7 mouse cellular contexts compared by ENCODE assay signal in genomic region chr7:48894152-48894551, GRCm38 (mm10). TPM values are rescaled to one million over a fixed set of nuclear protein-coding genes. Genes with fewer than 3 reads are reported as not detected.
DNase-seq lines count a peak whose midpoint lies in the region; ATAC-seq lines count a peak whose summit lies in the region.

No protein-coding gene starts in this region.

- peak; percentile 57 for ATAC-seq in granulocyte monocyte progenitor cell, adult 5-6 weeks (replicated peaks; ENCODE audit: poor library complexity, severe bottlenecking)

- peak; percentile 51 to 56 for DNase-seq in CD8-positive naive resting alpha-beta T cell, adult 2 months (ENCODE audit: low read depth in 2 of 2, low spot score in 2 of 2)
- peak; percentile 85 for DNase-seq in NIH3T3 (ENCODE audit: low read depth)
- DNase-seq in cerebellum, postnatal 25 days, result peak; percentile 83 to 85
- DNase-seq in layer of hippocampus, adult 8-10 months (ENCODE audit: low spot score in 2 of 2), result peak; percentile 30 to 79
- peak; percentile 59 for DNase-seq in lung, postnatal 25 days (ENCODE audit: low spot score)
- DNase-seq in right cerebral cortex, postnatal 14 days, result peak; percentile 77

RNA-seq across cellular contexts. Expression of gene E2f8, which starts 12.8 kb away (rescaled TPM):
- total RNA-seq in granulocyte monocyte progenitor cell, adult 5-6 weeks (2014; fragmentation: Nextera tagmentation), result 92.7 and 99.0 TPM in 2 replicates
- 29.6 and 41.6 TPM in 2 replicates for total RNA-seq in granulocyte monocyte progenitor cell, adult 5-6 weeks (2017)
- total RNA-seq in layer of hippocampus, adult 8-10 months (2022), result under 1 TPM in 2 of 4 experiments, not detected in 2; 0.09 to 0.45 TPM

RNA-seq across cellular contexts. Expression of gene Nav2, which starts 14.4 kb away (rescaled TPM):
- total RNA-seq in granulocyte monocyte progenitor cell, adult 5-6 weeks (2014; fragmentation: Nextera tagmentation), result 31.9 and 38.7 TPM in 2 replicates
- total RNA-seq in granulocyte monocyte progenitor cell, adult 5-6 weeks (2017), result 18.2 and 26.1 TPM in 2 replicates
- total RNA-seq in layer of hippocampus, adult 8-10 months (2022), result 100 to 1,000 TPM in 2 of 4 experiments, 10 to 100 TPM in 2; 87.2 to 113 (median 96.0) TPM

RNA-seq across cellular contexts. Expression of gene Csrp3, which starts 46.3 kb away (rescaled TPM):
- 5.2 and 9.5 TPM in 2 replicates for total RNA-seq in granulocyte monocyte progenitor cell, adult 5-6 weeks (2014; fragmentation: Nextera tagmentation)
- total RNA-seq in granulocyte monocyte progenitor cell, adult 5-6 weeks (2017), result 6.3 and 7.1 TPM in 2 replicates
- not detected for total RNA-seq in layer of hippocampus, adult 8-10 months (2022)

Comparison
In these comparisons a context has a peak if more than half of its experiments do, and no peak if none do; other contexts are left out.
1. Peak in every context shown above with its lines: DNase-seq and ATAC-seq.
2. RNA of gene E2f8, which starts 12.8 kb away (total RNA-seq): 29.6 to 99.0 TPM in granulocyte monocyte progenitor cell, adult 5-6 weeks; 0.09 to 0.45 TPM in layer of hippocampus, adult 8-10 months; every median in the first group is over 10 times any median in the second.
3. RNA of gene Csrp3, which starts 46.3 kb away (total RNA-seq): 5.2 to 9.5 TPM in granulocyte monocyte progenitor cell, adult 5-6 weeks; not detected in layer of hippocampus, adult 8-10 months; every median in the first group is over 4 times any median in the second.